27 mouse cellular contexts compared by ENCODE assay signal in the genomic region with DNA sequence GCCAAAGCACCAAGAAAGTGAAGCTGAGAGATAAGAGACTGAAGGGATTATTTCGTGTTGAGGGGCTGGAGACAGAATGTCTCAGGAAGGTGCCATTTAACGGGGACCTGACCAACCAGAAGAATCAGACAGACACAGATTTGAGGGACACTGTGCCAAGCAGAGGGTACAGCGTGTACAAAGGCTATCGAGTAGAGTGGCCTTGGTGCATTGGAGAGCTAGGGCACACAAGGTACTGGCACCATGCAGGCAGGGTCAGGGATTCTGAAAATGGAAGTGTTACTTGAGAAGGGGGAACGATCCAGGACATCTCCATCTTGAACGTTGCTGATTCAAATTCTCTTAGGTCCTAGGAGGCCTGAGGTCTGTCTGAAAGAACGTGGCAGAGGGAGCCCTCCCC.
"Had no signal": no experiment of that assay in that cellular context is flagged by ENCODE, and none has a peak within 500 bp of the region (broad histone marks: within the 10 kb centered on the region; RNA-seq: fewer than 3 reads in every experiment).

No protein-coding gene starts in this region.

- DNase-seq: cerebellum, adult 8-10 months; cerebellum, adult 9-10 months; cerebellum, adult 9-11 months; cerebellum, postnatal 10 days; cerebellum, postnatal 14 days; cerebellum, postnatal 25 days; cerebellum, postnatal 36 days; embryo, embryonic 11 days; forebrain, postnatal 0 days; gastrocnemius, postnatal 10 days; gastrocnemius, postnatal 14 days; heart, adult 11 months; heart, adult 18-20 months; heart, adult 2 months had no signal

- H3K27ac ChIP-seq: embryonic facial prominence, embryonic 10.5 days; embryonic facial prominence, embryonic 12.5 days; embryonic facial prominence, embryonic 13.5 days; embryonic facial prominence, embryonic 15.5 days; forebrain, embryonic 10.5 days; forebrain, embryonic 12.5 days; forebrain, embryonic 13.5 days; forebrain, embryonic 15.5 days; heart, adult 2 months; heart, embryonic 10.5 days had no signal

- ATAC-seq: forebrain, embryonic 13.5 days; forebrain, embryonic 14.5 days; forebrain, embryonic 15.5 days; forebrain, embryonic 16.5 days; forebrain, postnatal 0 days had no signal

- H3K4me3 ChIP-seq: embryonic facial prominence, embryonic 10.5 days; embryonic facial prominence, embryonic 12.5 days; embryonic facial prominence, embryonic 13.5 days; embryonic facial prominence, embryonic 15.5 days; erythroblast, embryonic 14.5 days; forebrain, embryonic 10.5 days; forebrain, embryonic 12.5 days; forebrain, embryonic 13.5 days; forebrain, embryonic 15.5 days; heart, adult 2 months; heart, embryonic 12.5 days had no signal
